Mouse (Mus musculus) gastrocnemius, adult 8-10 months (tissue): ENCODE results near the gene Rln1. TPM values are rescaled to one million over a fixed set of nuclear protein-coding genes. Genes with fewer than 3 reads are reported as not detected.

Experiments used
- DNase-seq, 2 experiments: peaks; one replicate each; pipeline ENCODE4 v3.0.0; 2022; ENCODE audit warnings: low spot score in 2 of 2
- total RNA-seq, 4 experiments: library from RNA; stranded (reverse); gene quantifications; 2 replicates each; pipeline ENCODE4 v1.2.4; 2022

Gene Rln1
- total RNA-seq, 4 experiments from 2014 or later, result not detected

DNA sequence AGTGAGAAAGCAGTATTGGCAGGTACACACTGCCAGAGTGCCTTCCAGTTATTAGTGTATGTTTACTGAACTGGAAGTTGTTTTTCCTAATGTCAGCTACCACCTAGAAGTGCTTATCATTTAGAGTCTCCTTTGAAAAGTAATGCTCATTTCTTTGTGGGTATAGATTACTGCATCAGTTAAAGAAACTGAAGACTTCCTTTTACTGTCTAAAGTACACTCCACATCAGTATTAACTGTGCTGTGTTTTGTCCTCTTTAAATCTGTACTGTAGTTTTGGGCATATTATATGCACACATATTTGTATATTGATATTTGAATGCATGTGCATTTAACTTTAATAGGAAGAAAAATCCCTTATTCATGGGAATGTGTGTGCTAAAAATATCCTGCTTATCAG lies 38.3 kb downstream of the Rln1 start:
- DNase-seq, result no peak

DNA sequence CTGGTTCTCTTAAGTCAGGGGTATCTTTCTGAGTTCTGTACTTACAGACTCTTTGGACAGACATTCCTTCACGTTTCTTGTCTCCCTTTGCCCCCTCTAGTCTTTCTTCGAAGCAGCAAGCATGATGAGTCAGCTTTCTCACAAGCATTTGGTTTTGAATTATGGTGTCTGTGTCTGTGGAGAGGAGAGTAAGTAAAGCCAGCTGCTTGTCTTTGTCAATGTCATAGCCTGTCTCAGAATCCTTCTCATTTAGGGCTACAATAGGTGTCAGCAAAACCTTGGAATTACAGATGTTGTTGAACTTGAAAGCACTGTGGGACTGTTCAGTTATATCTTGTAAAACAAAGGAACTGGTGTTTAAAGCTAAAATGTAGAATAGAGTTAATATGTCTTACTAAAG lies 39.7 kb downstream of the Rln1 start:
- no peak for DNase-seq

- no peak for DNase-seq
These were observed 41.9 kb downstream of the Rln1 start for GRCm38 (mm10) chr19:29292546-29292945.

GRCm38 (mm10) chr19:29291532-29291931 lies 42.9 kb downstream of the Rln1 start:
- no peak for DNase-seq

DNA sequence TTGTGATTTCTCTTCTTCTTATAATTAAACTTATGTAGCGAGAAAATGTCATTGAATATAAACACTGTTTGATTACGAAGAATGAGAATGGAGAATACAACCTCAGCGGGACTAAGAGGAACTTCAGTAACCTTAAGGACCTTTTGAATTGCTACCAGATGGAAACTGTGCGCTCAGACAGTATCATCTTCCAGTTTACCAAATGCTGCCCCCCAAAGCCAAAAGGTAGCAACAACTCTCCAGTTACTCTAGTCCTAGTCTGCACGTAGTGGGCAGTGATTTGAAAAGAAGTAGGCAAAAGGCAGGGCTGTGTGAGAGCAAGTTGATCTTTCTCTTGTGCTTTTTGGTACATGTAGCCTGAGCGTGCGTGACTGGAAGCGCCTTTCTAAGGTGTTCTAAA lies 46.6 kb downstream of the Rln1 start:
- DNase-seq, result no peak

GRCm38 (mm10) chr19:29285451-29285869 lies 49.0 kb downstream of the Rln1 start:
- DNase-seq, result no peak

Other genes with a start within 250 kb of the Rln1 start
- gene Rcl1, start 233.3 kb downstream of the Rln1 start, total RNA-seq, result 1 to 10 TPM; 5.0 to 8.5 (median 6.9) TPM
- 10 to 100 TPM; 20.4 to 28.3 (median 24.3) TPM for gene Jak2, start 82.8 kb downstream of the Rln1 start, total RNA-seq
- not detected for gene Insl6, start 9.3 kb downstream of the Rln1 start, total RNA-seq
- gene Plgrkt, start 32.7 kb upstream of the Rln1 start, total RNA-seq, result 10 to 100 TPM; 14.3 to 19.8 (median 17.8) TPM
- 1 to 10 TPM in 1 of 4 experiments, under 1 TPM in 3; 0.65 to 1.1 (median 0.76) TPM for gene Cd274, start 32.8 kb upstream of the Rln1 start, total RNA-seq
- gene Pdcd1lg2, start 76.2 kb upstream of the Rln1 start, total RNA-seq, result not detected
- 10 to 100 TPM; 25.3 to 31.7 (median 29.7) TPM for gene Ric1, start 187.6 kb upstream of the Rln1 start, total RNA-seq